Mouse (Mus musculus): ENCODE data around the gene Hepacam2.
"Not testable (repeated sequence)": the region's sequence is repeated elsewhere in the genome, so short reads cannot be mapped to it uniquely, and the experiment has no call there.

Gene Hepacam2

GRCm38 (mm10) chr6:3463594-3463993 lies 34.5 kb downstream of the Hepacam2 start:
- DNase-seq (ENCODE audit: low read depth, low spot score) = no peak

- no peak for DNase-seq (ENCODE audit: low read depth, low spot score)
These were observed 35.1 kb downstream of the Hepacam2 start for GRCm38 (mm10) chr6:3463026-3463425.

GRCm38 (mm10) chr6:3455944-3456536 lies 42.1 kb downstream of the Hepacam2 start:
- no peak for DNase-seq (ENCODE audit: low read depth, low spot score)

GRCm38 (mm10) chr6:3454421-3454820 lies 43.7 kb downstream of the Hepacam2 start:
- DNase-seq (ENCODE audit: low read depth, low spot score) = no peak

- peak; percentile 39 for DNase-seq (ENCODE audit: low read depth, low spot score)
These were observed 50.7 kb downstream of the Hepacam2 start for GRCm38 (mm10) chr6:3447404-3447803.

- DNase-seq (ENCODE audit: low read depth, low spot score) = peak; percentile 10
These were observed 54.2 kb downstream of the Hepacam2 start for GRCm38 (mm10) chr6:3443905-3444304.

GRCm38 (mm10) chr6:3436087-3436486 lies 62.0 kb downstream of the Hepacam2 start:
- DNase-seq (ENCODE audit: low read depth, low spot score) = no peak

- not testable (repeated sequence) for DNase-seq (ENCODE audit: low read depth, low spot score)
These were observed 67.1 kb downstream of the Hepacam2 start for GRCm38 (mm10) chr6:3430976-3431375.

- no peak for DNase-seq (ENCODE audit: low read depth, low spot score)
These were observed 71.1 kb downstream of the Hepacam2 start for GRCm38 (mm10) chr6:3427047-3427446.

GRCm38 (mm10) chr6:3425333-3425732 lies 72.8 kb downstream of the Hepacam2 start:
- not testable (repeated sequence) for DNase-seq (ENCODE audit: low read depth, low spot score)

GRCm38 (mm10) chr6:3424613-3425277 lies 73.4 kb downstream of the Hepacam2 start:
- not testable (repeated sequence) for DNase-seq (ENCODE audit: low read depth, low spot score)
